Mouse (Mus musculus) MEL (cell line): ENCODE results near the gene Ccdc12. TPM values are rescaled to one million over a fixed set of nuclear protein-coding genes. Genes with fewer than 3 reads are reported as not detected.

ENCODE experiments used
- DNase-seq: peaks from one replicate; pipeline ENCODE4 v3.0.0; 2011; ENCODE audit warnings: low read depth, low spot score
- H3K27ac ChIP-seq: 2 replicates; pipeline ENCODE4 v1.5.1; 2012; ENCODE audit warnings: low read depth, mild to moderate bottlenecking, control low read depth, low read length, moderate library complexity; ENCODE audit not compliant: control insufficient read depth
- H3K27me3 ChIP-seq, 2 experiments: fragments of 150-350 bp in 1 of 2; sonication (generic) in 1 of 2; 2 replicates each; pipeline ENCODE4 v1.6.1; 2012; ENCODE audit warnings: low read length in 2 of 2, mild to moderate bottlenecking in 2 of 2, improper control_type of control experiment in 1 of 2, moderate library complexity in 1 of 2; ENCODE audit not compliant: insufficient read depth in 2 of 2, control insufficient read depth in 1 of 2
- H3K36me3 ChIP-seq, 2 experiments: 2 replicates each; pipeline ENCODE4 v1.6.1; 2012 to 2014; ENCODE audit warnings: low read length in 2 of 2, improper control_type of control experiment in 1 of 2, inconsistent platforms in 1 of 2, mild to moderate bottlenecking in 1 of 2; ENCODE audit not compliant: insufficient read depth in 2 of 2, control insufficient read depth in 1 of 2
- H3K4me1 ChIP-seq, 2 experiments: fragments of 150-350 bp in 1 of 2; sonication (generic) in 1 of 2; 2 replicates each; pipeline ENCODE4 v1.6.1; 2012; ENCODE audit warnings: low read length in 2 of 2, improper control_type of control experiment in 1 of 2, mild to moderate bottlenecking in 1 of 2; ENCODE audit not compliant: insufficient read depth in 2 of 2, control insufficient read depth in 1 of 2
- H3K4me3 ChIP-seq, 2 experiments: fragments of 150-350 bp in 1 of 2; sonication (generic) in 1 of 2; 2 replicates each; pipeline ENCODE4 v1.5.1; 2012; ENCODE audit warnings: low read depth in 2 of 2, low read length in 2 of 2, mild to moderate bottlenecking in 2 of 2, moderate library complexity in 2 of 2, control low read depth in 1 of 2, improper control_type of control experiment in 1 of 2; ENCODE audit not compliant: control insufficient read depth in 1 of 2, insufficient read depth in 1 of 2
- H3K79me2 ChIP-seq: 2 replicates; pipeline ENCODE4 v1.6.1; 2012; ENCODE audit warnings: mild to moderate bottlenecking, low read length, moderate library complexity; ENCODE audit not compliant: control insufficient read depth, poor library complexity, insufficient read depth
- H3K9ac ChIP-seq: 2 replicates; pipeline ENCODE4 v1.6.1; 2012; ENCODE audit warnings: low read depth, mild to moderate bottlenecking, control low read depth, low read length, moderate library complexity; ENCODE audit not compliant: control insufficient read depth, poor library complexity, severe bottlenecking
- H3K9me3 ChIP-seq: fragments of 150-350 bp; sonication (generic); replicated peaks from 2 replicates; pipeline ENCODE4 v1.6.1; 2012; ENCODE audit warnings: mild to moderate bottlenecking, low read length, improper control_type of control experiment, moderate library complexity; ENCODE audit not compliant: insufficient read depth
- BHLHE40 ChIP-seq: IDR thresholded peaks from 2 replicates; pipeline ENCODE4 v1.6.1; 2012; ENCODE audit warnings: low read depth, mild to moderate bottlenecking, inconsistent platforms, low read length, improper control_type of control experiment, borderline replicate concordance
- CHD1 ChIP-seq: IDR thresholded peaks from 2 replicates; pipeline ENCODE4 v1.6.1; 2012; ENCODE audit warnings: low read depth, mild to moderate bottlenecking, inconsistent platforms, low read length, improper control_type of control experiment
- CHD2 ChIP-seq: IDR thresholded peaks from 2 replicates; pipeline ENCODE4 v1.6.1; 2011; ENCODE audit warnings: low read length, improper control_type of control experiment
- CTCF ChIP-seq, 3 experiments: IDR thresholded peaks in 2 of 3; conservative IDR thresholded peaks in 1 of 3; 2 replicates each; pipeline ENCODE4 v1.5.1; 2011 to 2012; ENCODE audit warnings: low read length in 3 of 3, low read depth in 2 of 3, mild to moderate bottlenecking in 2 of 3, improper control_type of control experiment in 1 of 3, inconsistent platforms in 1 of 3, mixed read lengths in 1 of 3, moderate library complexity in 1 of 3; ENCODE audit not compliant: control insufficient read depth in 1 of 3, insufficient read depth in 1 of 3, poor library complexity in 1 of 3, severe bottlenecking in 1 of 3
- E2F4 ChIP-seq: IDR thresholded peaks from 2 replicates; pipeline ENCODE4 v1.6.1; 2011; ENCODE audit warnings: low read depth, low read length, improper control_type of control experiment, borderline replicate concordance
- ELF1 ChIP-seq: IDR thresholded peaks from 2 replicates; pipeline ENCODE4 v1.6.1; 2014; ENCODE audit warnings: low read depth, mild to moderate bottlenecking, inconsistent platforms, low read length, improper control_type of control experiment, moderate library complexity
- EP300 ChIP-seq, 2 experiments: IDR thresholded peaks; 2 replicates each; pipeline ENCODE4 v1.6.1; 2011; ENCODE audit warnings: improper control_type of control experiment in 2 of 2, low read length in 2 of 2, low read depth in 1 of 2, mild to moderate bottlenecking in 1 of 2
- GABPA ChIP-seq: IDR thresholded peaks from 2 replicates; pipeline ENCODE4 v1.6.1; 2012; ENCODE audit warnings: low read depth, mild to moderate bottlenecking, inconsistent platforms, low read length, improper control_type of control experiment, moderate library complexity
- HCFC1 ChIP-seq: IDR thresholded peaks from 2 replicates; pipeline ENCODE4 v1.6.1; 2012; ENCODE audit warnings: low read depth, mild to moderate bottlenecking, inconsistent platforms, low read length, improper control_type of control experiment, moderate library complexity
- MAX ChIP-seq: IDR thresholded peaks from 2 replicates; pipeline ENCODE4 v1.6.1; 2011; ENCODE audit warnings: low read length, improper control_type of control experiment
- MEF2A ChIP-seq: IDR thresholded peaks from 2 replicates; pipeline ENCODE4 v1.6.1; 2014; ENCODE audit warnings: low read depth, mild to moderate bottlenecking, inconsistent platforms, low read length, improper control_type of control experiment; ENCODE audit not compliant: poor library complexity, insufficient replicate concordance, severe bottlenecking; ENCODE audit errors: extremely low read depth
- MXI1 ChIP-seq: IDR thresholded peaks from 2 replicates; pipeline ENCODE4 v1.6.1; 2011; ENCODE audit warnings: mild to moderate bottlenecking, low read depth, low read length, improper control_type of control experiment
- MYB ChIP-seq: IDR thresholded peaks from 2 replicates; pipeline ENCODE4 v1.6.1; 2011; ENCODE audit warnings: mild to moderate bottlenecking, low read depth, low read length, improper control_type of control experiment
- NELFE ChIP-seq: IDR thresholded peaks from 2 replicates; pipeline ENCODE4 v1.6.1; 2011; ENCODE audit warnings: low read depth, low read length, improper control_type of control experiment
- NRF1 ChIP-seq: IDR thresholded peaks from 2 replicates; pipeline ENCODE4 v1.6.1; 2014; ENCODE audit warnings: low read depth, mild to moderate bottlenecking, inconsistent platforms, low read length, improper control_type of control experiment, moderate library complexity; ENCODE audit not compliant: poor library complexity, insufficient read depth, severe bottlenecking
- POLR2AphosphoS5 ChIP-seq: IDR thresholded peaks from 2 replicates; pipeline ENCODE4 v1.6.1; 2012; ENCODE audit warnings: low read depth, borderline replicate concordance, mild to moderate bottlenecking, inconsistent platforms, low read length, moderate library complexity, mixed read lengths
- RAD21 ChIP-seq: IDR thresholded peaks from 2 replicates; pipeline ENCODE4 v1.6.1; 2011; ENCODE audit warnings: mild to moderate bottlenecking, low read depth, low read length, improper control_type of control experiment
- RCOR1 ChIP-seq: IDR thresholded peaks from 2 replicates; pipeline ENCODE4 v1.6.1; 2012; ENCODE audit warnings: low read depth, mild to moderate bottlenecking, inconsistent platforms, low read length, improper control_type of control experiment
- SIN3A ChIP-seq: IDR thresholded peaks from 2 replicates; pipeline ENCODE4 v1.6.1; 2012; ENCODE audit warnings: low read length, improper control_type of control experiment, inconsistent platforms
- SMC3 ChIP-seq: IDR thresholded peaks from 2 replicates; pipeline ENCODE4 v1.6.1; 2011; ENCODE audit warnings: low read depth, low read length, improper control_type of control experiment
- TCF12 ChIP-seq: IDR thresholded peaks from 2 replicates; pipeline ENCODE4 v1.6.1; 2014; ENCODE audit warnings: low read depth, mild to moderate bottlenecking, inconsistent platforms, low read length, improper control_type of control experiment, moderate library complexity
- ZC3H11A ChIP-seq: IDR thresholded peaks from 2 replicates; pipeline ENCODE4 v1.6.1; 2012; ENCODE audit warnings: low read depth, mild to moderate bottlenecking, inconsistent platforms, low read length, improper control_type of control experiment
- ZKSCAN1 ChIP-seq: IDR thresholded peaks from 2 replicates; pipeline ENCODE4 v1.6.1; 2012; ENCODE audit warnings: low read depth, mild to moderate bottlenecking, inconsistent platforms, low read length, improper control_type of control experiment, moderate library complexity
- ZMIZ1 ChIP-seq: IDR thresholded peaks from 2 replicates; pipeline ENCODE4 v1.6.1; 2012; ENCODE audit warnings: low read depth, mild to moderate bottlenecking, inconsistent platforms, low read length, improper control_type of control experiment, moderate library complexity
- ZNF384 ChIP-seq: IDR thresholded peaks from 2 replicates; pipeline ENCODE4 v1.6.1; 2012; ENCODE audit warnings: low read depth, mild to moderate bottlenecking, inconsistent platforms, low read length, improper control_type of control experiment
- polyA plus RNA-seq, 2 experiments: library from polyadenylated mRNA; stranded (reverse) in 1 of 2; unstranded in 1 of 2; fragments of >175 nt in 1 of 2; fragments of >200 nt in 1 of 2; gene quantifications; 2 replicates each; pipeline versions ENCODE4 v1.2.1 to v1.2.4; 2012; ENCODE audit warnings: low replicate concordance in 2 of 2, low read depth in 1 of 2; ENCODE audit not compliant: insufficient read length in 2 of 2, insufficient read depth in 1 of 2, missing spikeins in 1 of 2
- total RNA-seq: library from RNA; depleted of rRNA; stranded (reverse); fragments of 300-350 nt; gene quantifications from 2 replicates; pipeline ENCODE4 v1.2.3, GENCODE M21; 2012

Ccdc12 gene
- total and polyA plus RNA-seq, 3 experiments, result 112 to 129 TPM; not detected in 1

GRCm38 (mm10) chr9:110748451-110748850, 92.1 kb downstream of the Ccdc12 start:
- H3K27me3 ChIP-seq, result peaks cover 4% of the 10 kb centered on the region in 2 experiments

GRCm38 (mm10) chr9:110750404-110751187, 94.3 kb downstream of the Ccdc12 start:
- H3K9ac ChIP-seq, result no peak overlapping the region
- no peaks in the 10 kb centered on the region for H3K9me3 ChIP-seq
- no peak overlapping the region for H3K4me3 ChIP-seq
- no peaks in the 10 kb centered on the region for H3K4me1 ChIP-seq
- TF ChIP-seq SIN3A (no peak), GABPA (no peak), ZC3H11A (no peak), EP300 (IDR thresholded peaks at IDR 0.05; ENCODE audit: low read depth in 1 of 2, low read length in 2 of 2) (no peak), CHD1 (no peak), NELFE (no peak), MXI1 (no peak), MAX (no peak)
- TF ChIP-seq, all 39 proteins: peak for 0
- no peak overlapping the region for H3K27ac ChIP-seq
- H3K36me3 ChIP-seq, result no peaks in the 10 kb centered on the region
- no peak for DNase-seq
- H3K79me2 ChIP-seq, result no peaks in the 10 kb centered on the region
- H3K27me3 ChIP-seq, result peaks cover 4% of the 10 kb centered on the region in 2 experiments

More at GRCm38 (mm10) chr9:110748451-110748850, 92.1 kb downstream of the Ccdc12 start:
- H3K9ac ChIP-seq, result no peak overlapping the region
- TF ChIP-seq ELF1 (no peak), MYB (no peak), ZMIZ1 (no peak), RAD21 (no peak), CHD2 (no peak), EP300 (IDR thresholded peaks at IDR 0.05; ENCODE audit: low read depth in 1 of 2, low read length in 2 of 2) (no peak), RCOR1 (no peak), ZNF384 (no peak), E2F4 (no peak), NRF1 (no peak), ZKSCAN1 (no peak), HCFC1 (no peak), BHLHE40 (no peak), CTCF (IDR thresholded peaks at IDR 0.05 in 2 of 3, conservative IDR thresholded peaks at IDR 0.05 in 1 of 3; ENCODE audit: control insufficient read depth in 1 of 3, insufficient read depth in 1 of 3, low read depth in 2 of 3, low read length in 3 of 3, poor library complexity in 1 of 3, severe bottlenecking in 1 of 3) (no peak), TCF12 (no peak), GABPA (no peak), NELFE (no peak), SMC3 (no peak), POLR2AphosphoS5 (no peak), MEF2A (no peak)
- TF ChIP-seq, all 39 proteins: peak for 0
- H3K36me3 ChIP-seq, result no peaks in the 10 kb centered on the region
- no peak for DNase-seq
- no peaks in the 10 kb centered on the region for H3K9me3 ChIP-seq
- H3K4me1 ChIP-seq, result no peaks in the 10 kb centered on the region
- no peaks in the 10 kb centered on the region for H3K79me2 ChIP-seq
- no peak overlapping the region for H3K4me3 ChIP-seq
- H3K27ac ChIP-seq, result no peak overlapping the region
